In the genomic region with DNA sequence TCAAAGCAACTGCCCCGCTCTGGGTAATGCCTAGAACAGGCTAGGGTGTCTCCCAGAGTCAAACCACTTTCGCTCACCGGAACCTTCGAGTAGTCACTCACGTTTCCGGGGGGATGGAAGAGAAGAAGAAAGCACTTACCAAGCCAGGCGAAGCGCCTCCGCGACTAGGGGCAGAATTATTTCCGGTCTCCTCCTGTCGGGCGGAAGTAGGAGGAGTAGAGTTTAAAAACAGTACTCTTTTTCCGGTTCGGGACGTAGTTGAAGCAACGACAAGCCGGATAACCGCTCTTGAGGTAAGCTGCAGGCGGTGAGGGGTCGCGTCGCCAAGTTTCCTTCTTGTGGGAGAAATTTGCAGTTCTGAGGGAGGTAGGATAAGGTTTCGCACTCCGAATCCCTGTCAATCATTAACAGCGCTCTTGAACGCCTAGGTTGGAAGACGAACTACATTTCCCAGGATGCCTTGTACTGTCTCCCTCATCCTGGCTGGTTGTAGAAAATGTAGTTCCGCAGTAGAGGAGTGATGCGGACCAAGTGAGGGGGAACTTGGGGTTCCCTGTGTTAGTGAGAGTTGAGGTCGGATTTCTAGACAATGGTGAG, we compare ENCODE assay signal across 8 mouse cellular contexts. TPM values are rescaled to one million over a fixed set of nuclear protein-coding genes. Genes with fewer than 3 reads are reported as not detected.
A peak's percentile ranks its signal among the peaks of the same experiment; 100 is the strongest.
DNase-seq lines count a peak whose midpoint lies in the region; ATAC-seq lines count a peak whose summit lies in the region.

A gene (plus strand): TSS at position 191 of the 597 bp plus-strand sequence.
A gene (minus strand): TSS at position 439 of the 597 bp plus-strand sequence.

- peak; percentile 96 for ATAC-seq in erythroblast, adult 5-6 weeks (replicated peaks; ENCODE audit: low FRiP score, poor library complexity, severe bottlenecking)
- peak; percentile 86 for ATAC-seq in kidney, embryonic 15.5 days (replicated peaks; ENCODE audit: low FRiP score)
- ATAC-seq in monocyte, adult 5-6 weeks (replicated peaks; ENCODE audit: insufficient number of reproducible peaks, low FRiP score, low TSS enrichment, poor library complexity, severe bottlenecking): peak; percentile 91

- DNase-seq in B cell, adult 2 months: peak; percentile 95 to 96
- DNase-seq in brain, adult 2 months (ENCODE audit: low read depth, low spot score): peak; percentile 99
- peak; percentile 98 for DNase-seq in heart, embryonic 10.5 days (ENCODE audit: low spot score)
- DNase-seq in liver: peak; percentile 93
- peak; percentile 96 to 97 for DNase-seq in spleen, postnatal 4 days (ENCODE audit: low spot score in 2 of 2)

- H3K27me3 ChIP-seq in heart, embryonic 10.5 days (ENCODE audit: insufficient read depth, poor library complexity, severe bottlenecking): no peaks in the 10 kb centered on the region
- no peaks in the 10 kb centered on the region for H3K27me3 ChIP-seq in kidney, embryonic 15.5 days

- peaks cover 30% of the 10 kb centered on the region for H3K4me1 ChIP-seq in heart, embryonic 10.5 days
- peaks cover 34% of the 10 kb centered on the region for H3K4me1 ChIP-seq in kidney, embryonic 15.5 days

- peaks cover 2% of the 10 kb centered on the region; the same call in 1 of the 2 replicates for H3K36me3 ChIP-seq in heart, embryonic 10.5 days
- peaks cover 10% of the 10 kb centered on the region; the same call in 1 of the 2 replicates for H3K36me3 ChIP-seq in kidney, embryonic 15.5 days

- peak within 1 kb of the TSS; percentile 66 for H3K4me3 ChIP-seq in heart, embryonic 10.5 days
- H3K4me3 ChIP-seq in kidney, embryonic 15.5 days (replicated peaks): peak within 1 kb of the TSS; percentile 90

- WGBS in heart, embryonic 10.5 days: under 1% methylated on average over 31 of the region's 31 CpGs
- under 1% methylated on average over 31 of the region's 31 CpGs for WGBS in kidney, embryonic 15.5 days

- peak within 1 kb of the TSS; percentile 75 for H3K4me2 ChIP-seq in kidney, embryonic 15.5 days

- H3K9me3 ChIP-seq in heart, embryonic 10.5 days: no peaks in the 10 kb centered on the region
- no peaks in the 10 kb centered on the region for H3K9me3 ChIP-seq in kidney, embryonic 15.5 days (replicated peaks)

- peak within 1 kb of the TSS; percentile 64 for H3K9ac ChIP-seq in kidney, embryonic 15.5 days

- peak within 1 kb of the TSS; percentile 89 for H3K27ac ChIP-seq in heart, embryonic 10.5 days
- H3K27ac ChIP-seq in kidney, embryonic 15.5 days: peak within 1 kb of the TSS; percentile 99

RNA-seq across cellular contexts. Expression of the first gene that starts in this region (rescaled TPM):
- 10.4 and 20.7 TPM in 2 replicates for total RNA-seq in erythroblast, adult 5-6 weeks (2015; ENCODE audit: low replicate concordance)
- total RNA-seq in erythroblast, adult 5-6 weeks (2017; ENCODE audit: low replicate concordance): 15.5 and 22.2 TPM in 2 replicates
- 59.9 and 65.2 TPM in 2 replicates for polyA plus RNA-seq in heart, embryonic 10.5 days (2016; fragmentation: Nextera tagmentation; extraction: Ambion mirVana)
- polyA plus RNA-seq in kidney, embryonic 15.5 days (2015; fragmentation: Nextera tagmentation; extraction: Ambion mirVana): 71.5 and 79.5 TPM in 2 replicates
- total RNA-seq in monocyte, adult 5-6 weeks (2017): 45.8 to 57.3 TPM (median 52.8 TPM) in 3 replicates

RNA-seq across cellular contexts. Expression of the second gene that starts in this region (rescaled TPM):
- total RNA-seq in erythroblast, adult 5-6 weeks (2015; ENCODE audit: low replicate concordance): 1.3 and 5.2 TPM in 2 replicates
- total RNA-seq in erythroblast, adult 5-6 weeks (2017; ENCODE audit: low replicate concordance): 0.34 and 7.0 TPM in 2 replicates
- polyA plus RNA-seq in heart, embryonic 10.5 days (2016; fragmentation: Nextera tagmentation; extraction: Ambion mirVana): 15.0 and 16.8 TPM in 2 replicates
- polyA plus RNA-seq in kidney, embryonic 15.5 days (2015; fragmentation: Nextera tagmentation; extraction: Ambion mirVana): 33.7 and 36.2 TPM in 2 replicates
- total RNA-seq in monocyte, adult 5-6 weeks (2017): 1.5 to 12.8 TPM (median 3.7 TPM) in 3 replicates

Comparison
In these comparisons a context has a peak if more than half of its experiments do, and no peak if none do; other contexts are left out.
1. Peak in every context shown above with its lines: DNase-seq, ATAC-seq, H3K4me3 ChIP-seq and H3K27ac ChIP-seq.